Mouse (Mus musculus) heart, embryonic 12.5 days (tissue): ENCODE results near the gene Sgpp2. TPM values are rescaled to one million over a fixed set of nuclear protein-coding genes. Genes with fewer than 3 reads are reported as not detected.

Source experiments
- ATAC-seq: fragments of 200-750 bp; cut with Nextera tagmentation; 2 replicates; pipeline ENCODE4 v1.8.0; 2017; ENCODE audit warnings: moderate TSS enrichment, moderate library complexity; ENCODE audit not compliant: insufficient number of reproducible peaks, low FRiP score
- H3K27ac ChIP-seq: fragments of 300-500 bp; sonication (generic); 2 replicates; pipeline ENCODE4 v1.5.1; 2016; ENCODE audit warnings: mild to moderate bottlenecking, moderate library complexity; ENCODE audit not compliant: poor library complexity, severe bottlenecking
- H3K27me3 ChIP-seq: fragments of 300-500 bp; sonication (generic); replicated peaks from 2 replicates; pipeline ENCODE4 v1.6.1; 2016; ENCODE audit warnings: mild to moderate bottlenecking, moderate library complexity
- H3K36me3 ChIP-seq: fragments of 300-500 bp; sonication (generic); 2 replicates; pipeline ENCODE4 v1.6.1; 2016; ENCODE audit warnings: mild to moderate bottlenecking, moderate library complexity
- H3K4me1 ChIP-seq: fragments of 300-500 bp; sonication (generic); replicated peaks from 2 replicates; pipeline ENCODE4 v1.6.1; 2016; ENCODE audit warnings: mild to moderate bottlenecking
- H3K4me2 ChIP-seq: fragments of 300-500 bp; sonication (generic); 2 replicates; pipeline ENCODE4 v1.6.1; 2016; ENCODE audit warnings: mild to moderate bottlenecking, moderate library complexity
- H3K4me3 ChIP-seq: fragments of 300-500 bp; sonication (generic); 2 replicates; pipeline ENCODE4 v1.5.1; 2016; ENCODE audit warnings: mild to moderate bottlenecking
- H3K9ac ChIP-seq: fragments of 300-500 bp; sonication (generic); 2 replicates; pipeline ENCODE4 v1.6.1; 2016; ENCODE audit warnings: mild to moderate bottlenecking, moderate library complexity
- H3K9me3 ChIP-seq: fragments of 300-500 bp; sonication (generic); replicated peaks from 2 replicates; pipeline ENCODE4 v1.6.1; 2016; ENCODE audit warnings: mild to moderate bottlenecking, moderate library complexity
- WGBS: fragments of 180-500 bp; shearing (Covaris S2); methylation state at CpG from one replicate; pipeline ENCODE4 v1.1.7; 2016; 5-methylcytosine and 5-hydroxymethylcytosine counted together
- polyA plus RNA-seq: library from polyadenylated mRNA; unstranded; fragments of >200 nt; fragmentation: Nextera tagmentation; extraction: Ambion mirVana; gene quantifications from 2 replicates; pipeline ENCODE4 v1.2.1, GENCODE M21; 2016

The Sgpp2 gene
- polyA plus RNA-seq, 1 experiment from 2014 or later, result 0.14 TPM

- no peak overlapping the region for H3K27ac ChIP-seq
- no peak overlapping the region for H3K4me2 ChIP-seq
- no peaks in the 10 kb centered on the region for H3K9me3 ChIP-seq
- H3K4me1 ChIP-seq, result peaks cover 10% of the 10 kb centered on the region
- no peaks in the 10 kb centered on the region for H3K36me3 ChIP-seq
- no peak for ATAC-seq
- WGBS, result 53% methylated on average over 3 of the region's 3 CpGs
- no peaks in the 10 kb centered on the region for H3K27me3 ChIP-seq
- H3K9ac ChIP-seq, result no peak overlapping the region
- no peak overlapping the region for H3K4me3 ChIP-seq
Measured at GRCm38 (mm10) chr1:78399755-78400154, 89.6 kb downstream of the Sgpp2 start.

- no peak overlapping the region for H3K9ac ChIP-seq
- no peaks in the 10 kb centered on the region for H3K27me3 ChIP-seq
- H3K4me2 ChIP-seq, result no peak overlapping the region
- H3K4me1 ChIP-seq, result peaks cover 7% of the 10 kb centered on the region
- WGBS, result 90% methylated on average over 4 of the region's 4 CpGs
- no peaks in the 10 kb centered on the region for H3K9me3 ChIP-seq
- ATAC-seq, result no peak
- H3K4me3 ChIP-seq, result no peak overlapping the region
- no peak overlapping the region for H3K27ac ChIP-seq
- no peaks in the 10 kb centered on the region for H3K36me3 ChIP-seq
Measured at GRCm38 (mm10) chr1:78401413-78401812, 91.3 kb downstream of the Sgpp2 start.

- Histone ChIP-seq H3K27me3 (0 out of 2 replicates have a peak, but pooled peaks cover 3% of the 10 kb centered on the region), H3K36me3 (no peaks in the 10 kb centered on the region), H3K9ac (no peak overlapping the region), H3K4me3 (no peak overlapping the region), H3K27ac (no peak overlapping the region), H3K4me1 (no peaks in the 10 kb centered on the region; the same call in 1 of the 2 replicates), H3K9me3 (no peaks in the 10 kb centered on the region), H3K4me2 (no peak overlapping the region)
- no peak for ATAC-seq
- WGBS, result 83% methylated on average over 2 of the region's 2 CpGs
Measured at GRCm38 (mm10) chr1:78409396-78409795, 99.3 kb downstream of the Sgpp2 start.

GRCm38 (mm10) chr1:78412668-78413067 is 102.5 kb downstream of the Sgpp2 start:
- Histone ChIP-seq H3K4me2 (no peak overlapping the region), H3K4me1 (no peaks in the 10 kb centered on the region; the same call in 1 of the 2 replicates), H3K27me3 (0 out of 2 replicates have a peak, but pooled peaks cover 3% of the 10 kb centered on the region), H3K4me3 (no peak overlapping the region), H3K9me3 (no peaks in the 10 kb centered on the region), H3K27ac (no peak overlapping the region), H3K36me3 (no peaks in the 10 kb centered on the region), H3K9ac (no peak overlapping the region)
- WGBS, result 12% methylated on average over 7 of the region's 7 CpGs
- ATAC-seq, result no peak

- H3K4me1 ChIP-seq, result no peaks in the 10 kb centered on the region; the same call in 1 of the 2 replicates
- no peaks in the 10 kb centered on the region for H3K9me3 ChIP-seq
- no peak overlapping the region for H3K4me3 ChIP-seq
- WGBS, result 78% methylated on average over 5 of the region's 5 CpGs
- H3K27ac ChIP-seq, result no peak overlapping the region
- H3K9ac ChIP-seq, result no peak overlapping the region
- no peaks in the 10 kb centered on the region for H3K27me3 ChIP-seq
- no peaks in the 10 kb centered on the region for H3K36me3 ChIP-seq
- no peak for ATAC-seq
- H3K4me2 ChIP-seq, result no peak overlapping the region
Measured at GRCm38 (mm10) chr1:78414421-78414820, 104.3 kb downstream of the Sgpp2 start.

GRCm38 (mm10) chr1:78417154-78417911 is 107.2 kb downstream of the Sgpp2 start:
- WGBS, result 94% methylated on average over 9 of the region's 9 CpGs
- H3K27me3 ChIP-seq, result no peaks in the 10 kb centered on the region
- no peak overlapping the region for H3K4me2 ChIP-seq
- H3K4me3 ChIP-seq, result no peak overlapping the region
- no peak for ATAC-seq
- no peaks in the 10 kb centered on the region for H3K9me3 ChIP-seq
- H3K9ac ChIP-seq, result no peak overlapping the region
- no peaks in the 10 kb centered on the region; the same call in 1 of the 2 replicates for H3K4me1 ChIP-seq
- peaks cover 11% of the 10 kb centered on the region for H3K36me3 ChIP-seq
- no peak overlapping the region for H3K27ac ChIP-seq

GRCm38 (mm10) chr1:78419593-78419992 is 109.4 kb downstream of the Sgpp2 start:
- ATAC-seq, result no peak
- no peak overlapping the region for H3K27ac ChIP-seq
- peaks cover 19% of the 10 kb centered on the region for H3K36me3 ChIP-seq
- no peak overlapping the region for H3K9ac ChIP-seq
- no peak overlapping the region for H3K4me3 ChIP-seq
- peaks cover 16% of the 10 kb centered on the region for H3K4me1 ChIP-seq
- H3K9me3 ChIP-seq, result no peaks in the 10 kb centered on the region
- no peaks in the 10 kb centered on the region for H3K27me3 ChIP-seq
- WGBS, result 50% methylated on average over 4 of the region's 4 CpGs
- no peak overlapping the region for H3K4me2 ChIP-seq

- Histone ChIP-seq H3K27me3 (no peaks in the 10 kb centered on the region), H3K4me3 (no peak overlapping the region), H3K9ac (no peak overlapping the region), H3K4me2 (no peak overlapping the region), H3K36me3 (peaks cover 22% of the 10 kb centered on the region), H3K4me1 (peaks cover 21% of the 10 kb centered on the region), H3K9me3 (no peaks in the 10 kb centered on the region), H3K27ac (no peak overlapping the region)
- WGBS, result 90% methylated on average over 6 of the region's 6 CpGs
- no peak for ATAC-seq
Measured at GRCm38 (mm10) chr1:78420271-78420670, 110.1 kb downstream of the Sgpp2 start.

- 90% methylated on average over 5 of the region's 5 CpGs for WGBS
- peaks cover 34% of the 10 kb centered on the region for H3K4me1 ChIP-seq
- ATAC-seq, result no peak
- H3K36me3 ChIP-seq, result peaks cover 22% of the 10 kb centered on the region
- no peak overlapping the region for H3K4me2 ChIP-seq
- H3K4me3 ChIP-seq, result no peak overlapping the region
- H3K9ac ChIP-seq, result no peak overlapping the region
- no peak overlapping the region for H3K27ac ChIP-seq
- H3K9me3 ChIP-seq, result no peaks in the 10 kb centered on the region
- no peaks in the 10 kb centered on the region for H3K27me3 ChIP-seq
Measured at GRCm38 (mm10) chr1:78421749-78422148, 111.6 kb downstream of the Sgpp2 start.

GRCm38 (mm10) chr1:78422576-78422975 is 112.4 kb downstream of the Sgpp2 start:
- Histone ChIP-seq H3K27ac (no peak overlapping the region), H3K27me3 (no peaks in the 10 kb centered on the region), H3K36me3 (peaks cover 22% of the 10 kb centered on the region), H3K4me3 (no peak overlapping the region), H3K9ac (no peak overlapping the region), H3K4me2 (no peak overlapping the region), H3K4me1 (peaks cover 39% of the 10 kb centered on the region), H3K9me3 (no peaks in the 10 kb centered on the region)
- no peak for ATAC-seq
- WGBS, result 80% methylated on average over 2 of the region's 2 CpGs

GRCm38 (mm10) chr1:78424848-78425247 is 114.7 kb downstream of the Sgpp2 start:
- no peak for ATAC-seq
- Histone ChIP-seq H3K36me3 (peaks cover 22% of the 10 kb centered on the region), H3K4me1 (peaks cover 54% of the 10 kb centered on the region), H3K9ac (no peak overlapping the region), H3K9me3 (no peaks in the 10 kb centered on the region), H3K4me2 (no peak overlapping the region), H3K27me3 (no peaks in the 10 kb centered on the region), H3K27ac (no peak overlapping the region), H3K4me3 (no peak overlapping the region)
- WGBS, result 89% methylated on average over 4 of the region's 4 CpGs

GRCm38 (mm10) chr1:78425309-78425708 is 115.2 kb downstream of the Sgpp2 start:
- H3K9me3 ChIP-seq, result no peaks in the 10 kb centered on the region
- H3K4me2 ChIP-seq, result no peak overlapping the region
- H3K9ac ChIP-seq, result no peak overlapping the region
- H3K27ac ChIP-seq, result peak overlapping the region; percentile 75
- no peak overlapping the region for H3K4me3 ChIP-seq
- H3K4me1 ChIP-seq, result peaks cover 54% of the 10 kb centered on the region
- ATAC-seq, result no peak
- H3K36me3 ChIP-seq, result peaks cover 22% of the 10 kb centered on the region
- no peaks in the 10 kb centered on the region for H3K27me3 ChIP-seq
- 87% methylated on average over 7 of the region's 7 CpGs for WGBS
